Comparison of ENCODE assay signal across 7 mouse cellular contexts in genomic region chr11:6443102-6443501, GRCm38 (mm10). TPM values are rescaled to one million over a fixed set of nuclear protein-coding genes. Genes with fewer than 3 reads are reported as not detected.
DNase-seq lines count a peak whose midpoint lies in the region; ATAC-seq and TF ChIP-seq lines count a peak whose summit lies in the region.

No protein-coding gene starts in this region.

- TF ChIP-seq POLR2A in embryonic fibroblast, embryonic 13.5 days (IDR thresholded peaks at IDR 0.05; ENCODE audit: low read depth, low read length) = no peak

- no peak for ATAC-seq in lung, postnatal 0 days
- ATAC-seq in limb, embryonic 13.5 days (ENCODE audit: low FRiP score, low read depth) = no peak
- ATAC-seq in stomach, embryonic 15.5 days (ENCODE audit: insufficient read depth, low FRiP score, low read depth) = no peak

- WGBS in lung, postnatal 0 days = 34% methylated on average over 4 of the region's 4 CpGs
- 59% methylated on average over 4 of the region's 4 CpGs for WGBS in limb, embryonic 13.5 days
- 36% methylated on average over 4 of the region's 4 CpGs for WGBS in stomach, embryonic 15.5 days

- peak overlapping the region; percentile 98; the same call in 1 of the 2 replicates for H3K27ac ChIP-seq in lung, postnatal 0 days (ENCODE audit: low read length)
- peak overlapping the region; percentile 64; the same call in 1 of the 2 replicates for H3K27ac ChIP-seq in embryonic fibroblast, embryonic 13.5 days (ENCODE audit: insufficient read depth, low read length)
- no peak overlapping the region for H3K27ac ChIP-seq in limb, embryonic 13.5 days
- H3K27ac ChIP-seq in stomach, embryonic 15.5 days = peak overlapping the region; percentile 87; the same call in 1 of the 2 replicates

- no peak for DNase-seq in lung, postnatal 0 days (ENCODE audit: low spot score)
- DNase-seq in lung, adult 18-20 months = no peak
- no peak for DNase-seq in adipocyte (ENCODE audit: low spot score)
- DNase-seq in gastrocnemius, postnatal 25 days = no peak

- TF ChIP-seq EP300 in lung, postnatal 0 days (IDR thresholded peaks at IDR 0.05) = no peak

- peaks cover 3% of the 10 kb centered on the region; the same call in 1 of the 2 replicates for H3K4me1 ChIP-seq in lung, postnatal 0 days (ENCODE audit: insufficient read depth, low read depth, low read length)
- no peaks in the 10 kb centered on the region for H3K4me1 ChIP-seq in embryonic fibroblast, embryonic 13.5 days (ENCODE audit: control insufficient read depth, insufficient read depth, low read length)
- H3K4me1 ChIP-seq in limb, embryonic 13.5 days = peaks cover 10% of the 10 kb centered on the region
- 0 out of 2 replicates have a peak, but pooled peaks cover 4% of the 10 kb centered on the region for H3K4me1 ChIP-seq in stomach, embryonic 15.5 days

- H3K9me3 ChIP-seq in lung, postnatal 0 days (ENCODE audit: low read length) = no peaks in the 10 kb centered on the region
- no peaks in the 10 kb centered on the region for H3K9me3 ChIP-seq in limb, embryonic 13.5 days
- no peaks in the 10 kb centered on the region for H3K9me3 ChIP-seq in stomach, embryonic 15.5 days

- 0 out of 2 replicates have a peak, but pooled peaks cover 1% of the 10 kb centered on the region for H3K36me3 ChIP-seq in lung, postnatal 0 days (ENCODE audit: insufficient read depth, low read length)
- peaks cover 20% of the 10 kb centered on the region for H3K36me3 ChIP-seq in limb, embryonic 13.5 days
- no peaks in the 10 kb centered on the region for H3K36me3 ChIP-seq in stomach, embryonic 15.5 days

- TF ChIP-seq CTCF in lung, postnatal 0 days (IDR thresholded peaks at IDR 0.05) = no peak
- TF ChIP-seq CTCF in embryonic fibroblast, embryonic 13.5 days (IDR thresholded peaks at IDR 0.05; ENCODE audit: borderline replicate concordance, insufficient read depth, low read length) = no peak

- no peaks in the 10 kb centered on the region for H3K27me3 ChIP-seq in lung, postnatal 0 days (replicated peaks; ENCODE audit: insufficient read depth, low read length)
- no peaks in the 10 kb centered on the region for H3K27me3 ChIP-seq in limb, embryonic 13.5 days
- H3K27me3 ChIP-seq in stomach, embryonic 15.5 days (replicated peaks) = no peaks in the 10 kb centered on the region

- peak overlapping the region; percentile 60 for H3K9ac ChIP-seq in lung, postnatal 0 days (replicated peaks; ENCODE audit: low read depth)
- peak overlapping the region; percentile 86 for H3K9ac ChIP-seq in limb, embryonic 13.5 days
- H3K9ac ChIP-seq in stomach, embryonic 15.5 days = peak overlapping the region; percentile 37; the same call in 1 of the 2 replicates

- H3K4me3 ChIP-seq in lung, postnatal 0 days (ENCODE audit: low read depth, low read length) = peak overlapping the region; percentile 85
- H3K4me3 ChIP-seq in embryonic fibroblast, embryonic 13.5 days (ENCODE audit: insufficient read depth, low read length) = peak overlapping the region; percentile 71
- H3K4me3 ChIP-seq in limb, embryonic 13.5 days = peak overlapping the region; percentile 74
- peak overlapping the region; percentile 64 for H3K4me3 ChIP-seq in stomach, embryonic 15.5 days (replicated peaks)

- H3K4me2 ChIP-seq in lung, postnatal 0 days (replicated peaks; ENCODE audit: low read depth, low read length) = peak overlapping the region; percentile 40
- peak overlapping the region; percentile 83 for H3K4me2 ChIP-seq in limb, embryonic 13.5 days (replicated peaks)
- peak overlapping the region; percentile 62 for H3K4me2 ChIP-seq in stomach, embryonic 15.5 days

RNA-seq across cellular contexts. Expression of gene H2afv, which starts 1.1 kb away (rescaled TPM):
- 259 and 268 TPM in 2 replicates for polyA plus RNA-seq in lung, postnatal 0 days (2015; fragmentation: Nextera tagmentation; extraction: Ambion mirVana)
- 55.9 and 74.5 TPM in 2 replicates for polyA plus RNA-seq in embryonic fibroblast, embryonic 13.5 days (2011; ENCODE audit: insufficient read length, low read depth, missing spikeins)
- polyA plus RNA-seq in limb, embryonic 13.5 days (2015; fragmentation: Nextera tagmentation; extraction: Ambion mirVana) = 657 and 704 TPM in 2 replicates
- 399 and 425 TPM in 2 replicates for polyA plus RNA-seq in stomach, embryonic 15.5 days (2015; fragmentation: Nextera tagmentation; extraction: Ambion mirVana)
- 10 to 100 TPM; 44.6 TPM for total RNA-seq in gastrocnemius, postnatal 25 days (2021)

RNA-seq across cellular contexts. Expression of gene Ppia, which starts 27.9 kb away (rescaled TPM):
- 3,011 and 3,180 TPM in 2 replicates for polyA plus RNA-seq in lung, postnatal 0 days (2015; fragmentation: Nextera tagmentation; extraction: Ambion mirVana)
- polyA plus RNA-seq in embryonic fibroblast, embryonic 13.5 days (2011; ENCODE audit: insufficient read length, low read depth, missing spikeins) = 2,412 and 2,425 TPM in 2 replicates
- 4,950 and 5,155 TPM in 2 replicates for polyA plus RNA-seq in limb, embryonic 13.5 days (2015; fragmentation: Nextera tagmentation; extraction: Ambion mirVana)
- polyA plus RNA-seq in stomach, embryonic 15.5 days (2015; fragmentation: Nextera tagmentation; extraction: Ambion mirVana) = 5,074 and 5,744 TPM in 2 replicates
- 100 to 1,000 TPM; 197 to 277 TPM for total RNA-seq in gastrocnemius, postnatal 25 days (2021)

RNA-seq across cellular contexts. Expression of gene Purb, which starts 32.6 kb away (rescaled TPM):
- polyA plus RNA-seq in lung, postnatal 0 days (2015; fragmentation: Nextera tagmentation; extraction: Ambion mirVana) = 21.4 and 25.5 TPM in 2 replicates
- 38.7 and 43.2 TPM in 2 replicates for polyA plus RNA-seq in embryonic fibroblast, embryonic 13.5 days (2011; ENCODE audit: insufficient read length, low read depth, missing spikeins)
- polyA plus RNA-seq in limb, embryonic 13.5 days (2015; fragmentation: Nextera tagmentation; extraction: Ambion mirVana) = 30.5 and 32.1 TPM in 2 replicates
- polyA plus RNA-seq in stomach, embryonic 15.5 days (2015; fragmentation: Nextera tagmentation; extraction: Ambion mirVana) = 28.5 and 28.7 TPM in 2 replicates
- 10 to 100 TPM; 21.8 to 21.9 TPM for total RNA-seq in gastrocnemius, postnatal 25 days (2021)

RNA-seq across cellular contexts. Expression of gene Zmiz2, which starts 54.2 kb away (rescaled TPM):
- 8.6 and 8.7 TPM in 2 replicates for polyA plus RNA-seq in lung, postnatal 0 days (2015; fragmentation: Nextera tagmentation; extraction: Ambion mirVana)
- polyA plus RNA-seq in embryonic fibroblast, embryonic 13.5 days (2011; ENCODE audit: insufficient read length, low read depth, missing spikeins) = 18.5 and 22.0 TPM in 2 replicates
- 10.1 and 10.3 TPM in 2 replicates for polyA plus RNA-seq in limb, embryonic 13.5 days (2015; fragmentation: Nextera tagmentation; extraction: Ambion mirVana)
- 10.7 and 11.1 TPM in 2 replicates for polyA plus RNA-seq in stomach, embryonic 15.5 days (2015; fragmentation: Nextera tagmentation; extraction: Ambion mirVana)
- 10 to 100 TPM; 37.4 to 43.0 TPM for total RNA-seq in gastrocnemius, postnatal 25 days (2021)
